Mouse (Mus musculus) gastrocnemius, adult 18-20 months (tissue): Measurements from ENCODE around the gene Cacna1e. TPM values are rescaled to one million over a fixed set of nuclear protein-coding genes. Genes with fewer than 3 reads are reported as not detected.

Experiments used
- DNase-seq: peaks from one replicate; pipeline ENCODE4 v3.0.0; 2021; ENCODE audit warnings: low spot score
- total RNA-seq, 2 experiments: library from RNA; stranded (reverse); gene quantifications; 2 replicates each; pipeline ENCODE4 v1.2.3; 2021

Gene Cacna1e
- total RNA-seq, 2 experiments from 2014 or later, result 0.05 to 0.07 TPM

- no peak for DNase-seq
These were observed 45.0 kb downstream of the Cacna1e start for GRCm38 (mm10) chr1:154839272-154839671.

GRCm38 (mm10) chr1:154836473-154836872 lies 47.8 kb downstream of the Cacna1e start:
- no peak for DNase-seq

GRCm38 (mm10) chr1:154832168-154832539 lies 52.1 kb downstream of the Cacna1e start:
- DNase-seq, result no peak

GRCm38 (mm10) chr1:154831269-154832167 lies 52.8 kb downstream of the Cacna1e start:
- no peak for DNase-seq

GRCm38 (mm10) chr1:154830051-154830450 lies 54.2 kb downstream of the Cacna1e start:
- DNase-seq, result no peak

- DNase-seq, result no peak
These were observed 61.2 kb downstream of the Cacna1e start for GRCm38 (mm10) chr1:154823098-154823497.

GRCm38 (mm10) chr1:154820422-154820821 lies 63.9 kb downstream of the Cacna1e start:
- DNase-seq, result no peak

GRCm38 (mm10) chr1:154819960-154820359 lies 64.3 kb downstream of the Cacna1e start:
- DNase-seq, result no peak

GRCm38 (mm10) chr1:154818742-154819141 lies 65.6 kb downstream of the Cacna1e start:
- no peak for DNase-seq

GRCm38 (mm10) chr1:154816836-154817235 lies 67.5 kb downstream of the Cacna1e start:
- DNase-seq, result no peak

- no peak for DNase-seq
These were observed 68.0 kb downstream of the Cacna1e start for GRCm38 (mm10) chr1:154816267-154816666.

- no peak for DNase-seq
These were observed 78.6 kb downstream of the Cacna1e start for GRCm38 (mm10) chr1:154805742-154806141.

- DNase-seq, result no peak
These were observed 79.3 kb downstream of the Cacna1e start for GRCm38 (mm10) chr1:154805038-154805437.

- no peak for DNase-seq
These were observed 81.9 kb downstream of the Cacna1e start for GRCm38 (mm10) chr1:154802301-154802904.

- DNase-seq, result no peak
These were observed 85.0 kb downstream of the Cacna1e start for GRCm38 (mm10) chr1:154799257-154799656.

- DNase-seq, result no peak
These were observed 85.5 kb downstream of the Cacna1e start for GRCm38 (mm10) chr1:154798771-154799170.

GRCm38 (mm10) chr1:154796685-154797084 lies 87.6 kb downstream of the Cacna1e start:
- DNase-seq, result no peak

GRCm38 (mm10) chr1:154794518-154794951 lies 89.8 kb downstream of the Cacna1e start:
- DNase-seq, result no peak

- no peak for DNase-seq
These were observed 92.6 kb downstream of the Cacna1e start for GRCm38 (mm10) chr1:154791544-154792174.

- DNase-seq, result no peak
These were observed 95.8 kb downstream of the Cacna1e start for GRCm38 (mm10) chr1:154788491-154788890.

GRCm38 (mm10) chr1:154788069-154788468 lies 96.2 kb downstream of the Cacna1e start:
- peak; percentile 41 for DNase-seq

- DNase-seq, result no peak
These were observed 96.9 kb downstream of the Cacna1e start for GRCm38 (mm10) chr1:154787418-154787817.
